Mouse (Mus musculus) MEL (cell line): ENCODE measurements around the gene Fam129a. TPM values are rescaled to one million over a fixed set of nuclear protein-coding genes. Genes with fewer than 3 reads are reported as not detected.

ENCODE experiments used
- DNase-seq: peaks from one replicate; pipeline ENCODE4 v3.0.0; 2011; ENCODE audit warnings: low read depth, low spot score
- H3K27ac ChIP-seq: 2 replicates; pipeline ENCODE4 v1.5.1; 2012; ENCODE audit warnings: low read depth, mild to moderate bottlenecking, control low read depth, low read length, moderate library complexity; ENCODE audit not compliant: control insufficient read depth
- H3K27me3 ChIP-seq, 2 experiments: fragments of 150-350 bp in 1 of 2; sonication (generic) in 1 of 2; 2 replicates each; pipeline ENCODE4 v1.6.1; 2012; ENCODE audit warnings: low read length in 2 of 2, mild to moderate bottlenecking in 2 of 2, improper control_type of control experiment in 1 of 2, moderate library complexity in 1 of 2; ENCODE audit not compliant: insufficient read depth in 2 of 2, control insufficient read depth in 1 of 2
- H3K36me3 ChIP-seq, 2 experiments: 2 replicates each; pipeline ENCODE4 v1.6.1; 2012 to 2014; ENCODE audit warnings: low read length in 2 of 2, improper control_type of control experiment in 1 of 2, inconsistent platforms in 1 of 2, mild to moderate bottlenecking in 1 of 2; ENCODE audit not compliant: insufficient read depth in 2 of 2, control insufficient read depth in 1 of 2
- H3K4me1 ChIP-seq, 2 experiments: fragments of 150-350 bp in 1 of 2; sonication (generic) in 1 of 2; 2 replicates each; pipeline ENCODE4 v1.6.1; 2012; ENCODE audit warnings: low read length in 2 of 2, improper control_type of control experiment in 1 of 2, mild to moderate bottlenecking in 1 of 2; ENCODE audit not compliant: insufficient read depth in 2 of 2, control insufficient read depth in 1 of 2
- H3K4me3 ChIP-seq, 2 experiments: fragments of 150-350 bp in 1 of 2; sonication (generic) in 1 of 2; 2 replicates each; pipeline ENCODE4 v1.5.1; 2012; ENCODE audit warnings: low read depth in 2 of 2, low read length in 2 of 2, mild to moderate bottlenecking in 2 of 2, moderate library complexity in 2 of 2, control low read depth in 1 of 2, improper control_type of control experiment in 1 of 2; ENCODE audit not compliant: control insufficient read depth in 1 of 2, insufficient read depth in 1 of 2
- H3K79me2 ChIP-seq: 2 replicates; pipeline ENCODE4 v1.6.1; 2012; ENCODE audit warnings: mild to moderate bottlenecking, low read length, moderate library complexity; ENCODE audit not compliant: control insufficient read depth, poor library complexity, insufficient read depth
- H3K9ac ChIP-seq: 2 replicates; pipeline ENCODE4 v1.6.1; 2012; ENCODE audit warnings: low read depth, mild to moderate bottlenecking, control low read depth, low read length, moderate library complexity; ENCODE audit not compliant: control insufficient read depth, poor library complexity, severe bottlenecking
- H3K9me3 ChIP-seq: fragments of 150-350 bp; sonication (generic); replicated peaks from 2 replicates; pipeline ENCODE4 v1.6.1; 2012; ENCODE audit warnings: mild to moderate bottlenecking, low read length, improper control_type of control experiment, moderate library complexity; ENCODE audit not compliant: insufficient read depth
- CHD1 ChIP-seq: IDR thresholded peaks from 2 replicates; pipeline ENCODE4 v1.6.1; 2012; ENCODE audit warnings: low read depth, mild to moderate bottlenecking, inconsistent platforms, low read length, improper control_type of control experiment
- CHD2 ChIP-seq: IDR thresholded peaks from 2 replicates; pipeline ENCODE4 v1.6.1; 2011; ENCODE audit warnings: low read length, improper control_type of control experiment
- E2F4 ChIP-seq: IDR thresholded peaks from 2 replicates; pipeline ENCODE4 v1.6.1; 2011; ENCODE audit warnings: low read depth, low read length, improper control_type of control experiment, borderline replicate concordance
- EP300 ChIP-seq, 2 experiments: IDR thresholded peaks; 2 replicates each; pipeline ENCODE4 v1.6.1; 2011; ENCODE audit warnings: improper control_type of control experiment in 2 of 2, low read length in 2 of 2, low read depth in 1 of 2, mild to moderate bottlenecking in 1 of 2
- ETS1 ChIP-seq: IDR thresholded peaks from 2 replicates; pipeline ENCODE4 v1.6.1; 2012; ENCODE audit warnings: low read depth, mild to moderate bottlenecking, inconsistent platforms, low read length, improper control_type of control experiment, moderate library complexity
- GABPA ChIP-seq: IDR thresholded peaks from 2 replicates; pipeline ENCODE4 v1.6.1; 2012; ENCODE audit warnings: low read depth, mild to moderate bottlenecking, inconsistent platforms, low read length, improper control_type of control experiment, moderate library complexity
- GATA1 ChIP-seq: IDR thresholded peaks from 2 replicates; pipeline ENCODE4 v1.6.1; 2011; ENCODE audit warnings: low read depth, low read length, improper control_type of control experiment
- HCFC1 ChIP-seq: IDR thresholded peaks from 2 replicates; pipeline ENCODE4 v1.6.1; 2012; ENCODE audit warnings: low read depth, mild to moderate bottlenecking, inconsistent platforms, low read length, improper control_type of control experiment, moderate library complexity
- JUND ChIP-seq: IDR thresholded peaks from 2 replicates; pipeline ENCODE4 v1.6.1; 2011; ENCODE audit warnings: low read depth, mild to moderate bottlenecking, improper control_type of control experiment, low read length
- MAFK ChIP-seq: IDR thresholded peaks from 2 replicates; pipeline ENCODE4 v1.6.1; 2011; ENCODE audit warnings: low read depth, mild to moderate bottlenecking, low read length, improper control_type of control experiment, borderline replicate concordance
- MAX ChIP-seq: IDR thresholded peaks from 2 replicates; pipeline ENCODE4 v1.6.1; 2011; ENCODE audit warnings: low read length, improper control_type of control experiment
- MXI1 ChIP-seq: IDR thresholded peaks from 2 replicates; pipeline ENCODE4 v1.6.1; 2011; ENCODE audit warnings: mild to moderate bottlenecking, low read depth, low read length, improper control_type of control experiment
- MYB ChIP-seq: IDR thresholded peaks from 2 replicates; pipeline ENCODE4 v1.6.1; 2011; ENCODE audit warnings: mild to moderate bottlenecking, low read depth, low read length, improper control_type of control experiment
- NELFE ChIP-seq: IDR thresholded peaks from 2 replicates; pipeline ENCODE4 v1.6.1; 2011; ENCODE audit warnings: low read depth, low read length, improper control_type of control experiment
- POLR2A ChIP-seq, 2 experiments: IDR thresholded peaks; 2 replicates each; pipeline ENCODE4 v1.6.1; 2011 to 2012; ENCODE audit warnings: low read length in 2 of 2, mild to moderate bottlenecking in 2 of 2, control low read depth in 1 of 2, improper control_type of control experiment in 1 of 2, low read depth in 1 of 2, moderate library complexity in 1 of 2; ENCODE audit not compliant: control insufficient read depth in 1 of 2, insufficient read depth in 1 of 2, poor library complexity in 1 of 2
- POLR2AphosphoS2 ChIP-seq: IDR thresholded peaks from 2 replicates; pipeline ENCODE4 v1.6.1; 2011; ENCODE audit warnings: low read length, improper control_type of control experiment
- POLR2AphosphoS5 ChIP-seq: IDR thresholded peaks from 2 replicates; pipeline ENCODE4 v1.6.1; 2012; ENCODE audit warnings: low read depth, borderline replicate concordance, mild to moderate bottlenecking, inconsistent platforms, low read length, moderate library complexity, mixed read lengths
- RAD21 ChIP-seq: IDR thresholded peaks from 2 replicates; pipeline ENCODE4 v1.6.1; 2011; ENCODE audit warnings: mild to moderate bottlenecking, low read depth, low read length, improper control_type of control experiment
- RCOR1 ChIP-seq: IDR thresholded peaks from 2 replicates; pipeline ENCODE4 v1.6.1; 2012; ENCODE audit warnings: low read depth, mild to moderate bottlenecking, inconsistent platforms, low read length, improper control_type of control experiment
- SMC3 ChIP-seq: IDR thresholded peaks from 2 replicates; pipeline ENCODE4 v1.6.1; 2011; ENCODE audit warnings: low read depth, low read length, improper control_type of control experiment
- UBTF ChIP-seq: IDR thresholded peaks from 2 replicates; pipeline ENCODE4 v1.6.1; 2012; ENCODE audit warnings: low read depth, mild to moderate bottlenecking, inconsistent platforms, low read length, improper control_type of control experiment, moderate library complexity, borderline replicate concordance; ENCODE audit not compliant: insufficient read depth
- ZC3H11A ChIP-seq: IDR thresholded peaks from 2 replicates; pipeline ENCODE4 v1.6.1; 2012; ENCODE audit warnings: low read depth, mild to moderate bottlenecking, inconsistent platforms, low read length, improper control_type of control experiment
- ZMIZ1 ChIP-seq: IDR thresholded peaks from 2 replicates; pipeline ENCODE4 v1.6.1; 2012; ENCODE audit warnings: low read depth, mild to moderate bottlenecking, inconsistent platforms, low read length, improper control_type of control experiment, moderate library complexity
- polyA plus RNA-seq, 2 experiments: library from polyadenylated mRNA; stranded (reverse) in 1 of 2; unstranded in 1 of 2; fragments of >175 nt in 1 of 2; fragments of >200 nt in 1 of 2; gene quantifications; 2 replicates each; pipeline versions ENCODE4 v1.2.1 to v1.2.4; 2012; ENCODE audit warnings: low replicate concordance in 2 of 2, low read depth in 1 of 2; ENCODE audit not compliant: insufficient read length in 2 of 2, insufficient read depth in 1 of 2, missing spikeins in 1 of 2
- total RNA-seq: library from RNA; depleted of rRNA; stranded (reverse); fragments of 300-350 nt; gene quantifications from 2 replicates; pipeline ENCODE4 v1.2.3, GENCODE M21; 2012

Fam129a gene
- total and polyA plus RNA-seq, 3 experiments, result 3.1 to 67.5 (median 8.8) TPM

GRCm38 (mm10) chr1:151629591-151630250 is 58.7 kb downstream of the Fam129a start:
- Histone ChIP-seq H3K79me2 (no peaks in the 10 kb centered on the region), H3K27me3 (no peaks in the 10 kb centered on the region), H3K9me3 (no peaks in the 10 kb centered on the region), H3K4me3 (no peak overlapping the region), H3K4me1 (peaks cover 7 to 8% of the 10 kb centered on the region in 2 experiments), H3K9ac (no peak overlapping the region), H3K36me3 (peaks cover 0 to 9% of the 10 kb centered on the region in 2 experiments; a peak in 3 of 4 replicates), H3K27ac (no peak overlapping the region)
- no peak for DNase-seq
- TF ChIP-seq RCOR1, result no peak
- no peak for TF ChIP-seq MAX
- TF ChIP-seq GATA1, result no peak
- TF ChIP-seq GABPA, result no peak
- TF ChIP-seq SMC3, result no peak
- TF ChIP-seq POLR2A (IDR thresholded peaks at IDR 0.05; ENCODE audit: control insufficient read depth in 1 of 2, insufficient read depth in 1 of 2, low read depth in 1 of 2, low read length in 2 of 2, poor library complexity in 1 of 2), result no peak
- TF ChIP-seq ZMIZ1, result no peak
- TF ChIP-seq POLR2AphosphoS5, result no peak
- TF ChIP-seq NELFE, result no peak
- no peak for TF ChIP-seq CHD2
- no peak for TF ChIP-seq POLR2AphosphoS2
- no peak for TF ChIP-seq UBTF
- TF ChIP-seq RAD21, result no peak
- TF ChIP-seq E2F4, result no peak
- no peak for TF ChIP-seq EP300 (IDR thresholded peaks at IDR 0.05; ENCODE audit: low read depth in 1 of 2, low read length in 2 of 2)
- TF ChIP-seq ETS1, result no peak
- TF ChIP-seq CHD1, result no peak

GRCm38 (mm10) chr1:151630251-151630628 is 59.3 kb downstream of the Fam129a start:
- Histone ChIP-seq H3K27me3 (no peaks in the 10 kb centered on the region), H3K9ac (no peak overlapping the region), H3K4me3 (no peak overlapping the region), H3K27ac (no peak overlapping the region), H3K4me1 (peaks cover 4 to 6% of the 10 kb centered on the region in 2 experiments), H3K36me3 (peaks cover 0 to 9% of the 10 kb centered on the region in 2 experiments; a peak in 3 of 4 replicates), H3K79me2 (no peaks in the 10 kb centered on the region), H3K9me3 (no peaks in the 10 kb centered on the region)
- no peak for DNase-seq
- no peak for TF ChIP-seq ZMIZ1
- no peak for TF ChIP-seq MXI1
- TF ChIP-seq ZC3H11A, result no peak
- no peak for TF ChIP-seq JUND
- TF ChIP-seq ETS1, result no peak
- TF ChIP-seq MYB, result no peak
- TF ChIP-seq HCFC1, result no peak
- no peak for TF ChIP-seq MAFK
- no peak for TF ChIP-seq UBTF
